Mouse (Mus musculus) stomach, postnatal 0 days (tissue): Measurements from ENCODE around the gene Olfr1445.

Experiments used
- CTCF ChIP-seq: IDR thresholded peaks from 2 replicates; pipeline ENCODE4 v1.5.1; 2016; ENCODE audit warnings: antibody characterized with exemption, low read depth, mild to moderate bottlenecking, moderate library complexity
- EP300 ChIP-seq: optimal IDR thresholded peaks from 2 replicates; pipeline ENCODE3; 2016; ENCODE audit warnings: antibody characterized with exemption

DNA sequence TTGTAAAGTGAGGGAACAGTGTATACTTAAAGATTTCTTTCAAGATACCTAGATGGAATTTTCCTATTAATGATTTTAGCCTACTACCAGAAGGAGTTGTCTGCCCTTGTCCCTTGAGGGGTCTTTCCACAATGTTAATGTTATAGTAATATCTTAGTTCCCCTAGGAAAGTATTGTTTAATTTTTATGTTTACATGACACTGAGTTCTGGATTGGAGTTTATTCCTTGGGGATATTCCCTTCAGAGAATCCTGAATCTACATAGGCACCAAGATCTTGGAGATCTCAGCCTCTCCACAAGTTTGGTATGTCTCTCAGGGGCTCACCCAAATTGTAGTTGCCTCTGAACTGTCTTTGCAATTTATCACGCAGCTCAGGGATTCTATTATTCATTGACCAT is 26.7 kb upstream of the Olfr1445 start, which contains the start of gene Olfr1444:
- TF ChIP-seq CTCF, result no peak
- no peak for TF ChIP-seq EP300
